Mouse (Mus musculus) bone marrow, adult 2 months (tissue): ENCODE measurements at regions not wholly inside any gene's neighbourhood (a gene's known extent, or its start where the extent isn't known, plus 50 kb on each side); places are given as distances from the start of the nearest gene placed in this dataset.
"Not testable (repeated sequence)": the region's sequence is repeated elsewhere in the genome, so short reads cannot be mapped to it uniquely, and the experiment has no call there.

ENCODE experiments used
- CTCF ChIP-seq: fragments of 200-500 bp; IDR thresholded peaks from 2 replicates; pipeline ENCODE4 v1.5.1; 2011; ENCODE audit warnings: low read length, control low read depth; ENCODE audit not compliant: control insufficient read depth, insufficient read depth
- POLR2A ChIP-seq: fragments of 200-500 bp; IDR thresholded peaks from 2 replicates; pipeline ENCODE4 v1.6.1; 2011; ENCODE audit warnings: low read depth, mild to moderate bottlenecking, control low read depth, low read length, borderline replicate concordance; ENCODE audit not compliant: control insufficient read depth

DNA sequence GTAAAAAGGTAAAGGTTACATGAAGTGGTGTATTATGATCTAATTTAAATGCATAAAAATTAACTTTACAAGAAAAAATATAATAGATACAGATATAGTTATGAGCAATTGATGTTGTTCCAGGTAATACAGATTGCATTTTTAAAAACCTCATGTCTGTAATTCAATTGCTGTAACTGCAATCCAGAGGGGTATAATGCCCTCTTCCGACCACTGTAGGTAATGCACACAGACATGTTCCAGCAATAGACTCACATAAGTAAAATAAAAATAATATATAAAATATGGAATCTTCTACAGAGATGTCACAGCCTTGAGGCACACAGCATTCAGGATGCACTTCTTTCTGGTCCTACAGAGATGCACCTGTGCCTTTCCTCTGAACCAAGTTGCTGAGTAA, 122.4 kb upstream of the Zfp808 start:
- TF ChIP-seq CTCF, POLR2A: not testable (repeated sequence)
